Mouse (Mus musculus) intestine, embryonic 16.5 days (tissue): ENCODE results near the gene Hist3h2ba. TPM values are rescaled to one million over a fixed set of nuclear protein-coding genes. Genes with fewer than 3 reads are reported as not detected.

Source experiments
- ATAC-seq: fragments of 200-750 bp; cut with Nextera tagmentation; 2 replicates; pipeline ENCODE4 v1.8.0; 2017; ENCODE audit warnings: moderate TSS enrichment, moderate library complexity
- H3K27ac ChIP-seq: fragments of 300-500 bp; sonication (generic); 2 replicates; pipeline ENCODE4 v1.5.1; 2014; ENCODE audit warnings: mild to moderate bottlenecking, low read length
- H3K27me3 ChIP-seq: fragments of 300-500 bp; sonication (generic); replicated peaks from 2 replicates; pipeline ENCODE4 v1.6.1; 2014; ENCODE audit warnings: low read length, control low read depth, mixed read lengths; ENCODE audit not compliant: control insufficient read depth, insufficient read depth
- H3K36me3 ChIP-seq: fragments of 300-500 bp; sonication (generic); 2 replicates; pipeline ENCODE4 v1.6.1; 2014; ENCODE audit warnings: low read length, control low read depth; ENCODE audit not compliant: control insufficient read depth, insufficient read depth
- H3K4me1 ChIP-seq: fragments of 300-500 bp; sonication (generic); 2 replicates; pipeline ENCODE4 v1.6.1; 2014; ENCODE audit warnings: low read length, control low read depth, mixed read lengths; ENCODE audit not compliant: control insufficient read depth, insufficient read depth
- H3K4me2 ChIP-seq: fragments of 300-500 bp; sonication (generic); 2 replicates; pipeline ENCODE4 v1.6.1; 2014; ENCODE audit warnings: low read depth, low read length, control low read depth
- H3K4me3 ChIP-seq: fragments of 300-500 bp; sonication (generic); 2 replicates; pipeline ENCODE4 v1.5.1; 2014; ENCODE audit warnings: mild to moderate bottlenecking, low read length
- H3K9ac ChIP-seq: fragments of 300-500 bp; sonication (generic); 2 replicates; pipeline ENCODE4 v1.6.1; 2014; ENCODE audit warnings: low read depth, low read length
- H3K9me3 ChIP-seq: fragments of 300-500 bp; sonication (generic); 2 replicates; pipeline ENCODE4 v1.6.1; 2016; ENCODE audit warnings: low read length, control low read depth; ENCODE audit not compliant: control insufficient read depth
- WGBS: fragments of 180-500 bp; shearing (Covaris S2); extraction: QIAGEN DNeasy Blood & Tissue Kit; methylation state at CpG from one replicate; pipeline ENCODE4 v1.1.7; 2014; 5-methylcytosine and 5-hydroxymethylcytosine counted together
- polyA plus RNA-seq: library from polyadenylated mRNA; unstranded; fragments of >200 nt; fragmentation: Nextera tagmentation; extraction: Ambion mirVana; gene quantifications from 2 replicates; pipeline ENCODE4 v1.2.1, GENCODE M21; 2015

The Hist3h2ba gene
- polyA plus RNA-seq, 1 experiment from 2014 or later: 40.9 TPM

GRCm38 (mm10) chr11:58969027-58969426, 20.3 kb downstream of the Hist3h2ba start:
- Histone ChIP-seq H3K9me3 (no peaks in the 10 kb centered on the region), H3K27ac (no peak overlapping the region), H3K4me2 (no peak overlapping the region), H3K36me3 (no peaks in the 10 kb centered on the region), H3K9ac (no peak overlapping the region), H3K4me1 (peaks cover 15% of the 10 kb centered on the region), H3K27me3 (no peaks in the 10 kb centered on the region), H3K4me3 (no peak overlapping the region)
- WGBS: 72% methylated on average over 8 of the region's 8 CpGs
- ATAC-seq: no peak

- 48% methylated on average over 6 of the region's 6 CpGs for WGBS
- Histone ChIP-seq H3K36me3 (no peaks in the 10 kb centered on the region), H3K4me1 (peaks cover 15% of the 10 kb centered on the region), H3K4me3 (no peak overlapping the region), H3K9me3 (no peaks in the 10 kb centered on the region), H3K4me2 (no peak overlapping the region), H3K27ac (no peak overlapping the region), H3K27me3 (no peaks in the 10 kb centered on the region), H3K9ac (no peak overlapping the region)
- ATAC-seq: peak; percentile 83
Measured at GRCm38 (mm10) chr11:58969659-58970058, 20.9 kb downstream of the Hist3h2ba start.

GRCm38 (mm10) chr11:58970831-58971530, 22.3 kb downstream of the Hist3h2ba start:
- H3K4me3 ChIP-seq: no peak overlapping the region
- H3K4me1 ChIP-seq: peaks cover 7% of the 10 kb centered on the region
- no peaks in the 10 kb centered on the region for H3K27me3 ChIP-seq
- H3K4me2 ChIP-seq: no peak overlapping the region
- ATAC-seq: no peak
- H3K36me3 ChIP-seq: no peaks in the 10 kb centered on the region
- 90% methylated on average over 21 of the region's 21 CpGs for WGBS
- no peaks in the 10 kb centered on the region for H3K9me3 ChIP-seq
- H3K27ac ChIP-seq: no peak overlapping the region
- H3K9ac ChIP-seq: no peak overlapping the region

- Histone ChIP-seq H3K9me3 (no peaks in the 10 kb centered on the region), H3K9ac (no peak overlapping the region), H3K4me2 (no peak overlapping the region), H3K27ac (no peak overlapping the region), H3K4me1 (peaks cover 7% of the 10 kb centered on the region), H3K27me3 (no peaks in the 10 kb centered on the region), H3K36me3 (no peaks in the 10 kb centered on the region), H3K4me3 (no peak overlapping the region)
- no peak for ATAC-seq
- 91% methylated on average over 3 of the region's 3 CpGs for WGBS
Measured at GRCm38 (mm10) chr11:58971796-58972195, 23.1 kb downstream of the Hist3h2ba start.

- ATAC-seq: no peak
- no peaks in the 10 kb centered on the region for H3K9me3 ChIP-seq
- no peak overlapping the region for H3K9ac ChIP-seq
- 87% methylated on average over 3 of the region's 3 CpGs for WGBS
- no peak overlapping the region for H3K4me2 ChIP-seq
- peaks cover 11% of the 10 kb centered on the region for H3K4me1 ChIP-seq
- H3K4me3 ChIP-seq: no peak overlapping the region
- H3K36me3 ChIP-seq: no peaks in the 10 kb centered on the region
- H3K27me3 ChIP-seq: no peaks in the 10 kb centered on the region
- no peak overlapping the region for H3K27ac ChIP-seq
Measured at GRCm38 (mm10) chr11:58974414-58974813, 25.7 kb downstream of the Hist3h2ba start.

- peak; percentile 43; the same call in 1 of the 2 replicates for ATAC-seq
- WGBS: under 1% methylated on average over 29 of the region's 29 CpGs
- H3K4me1 ChIP-seq: peaks cover 32% of the 10 kb centered on the region
- H3K27me3 ChIP-seq: no peaks in the 10 kb centered on the region
- peak overlapping the region; percentile 93 for H3K4me2 ChIP-seq
- no peaks in the 10 kb centered on the region for H3K9me3 ChIP-seq
- peak overlapping the region; percentile 93 for H3K9ac ChIP-seq
- peak overlapping the region; percentile 98 for H3K4me3 ChIP-seq
- no peaks in the 10 kb centered on the region; the same call in 1 of the 2 replicates for H3K36me3 ChIP-seq
- H3K27ac ChIP-seq: peak overlapping the region; percentile 81
Measured at GRCm38 (mm10) chr11:58977150-58977549, 28.4 kb downstream of the Hist3h2ba start.

GRCm38 (mm10) chr11:58977607-58978026, 28.9 kb downstream of the Hist3h2ba start:
- Histone ChIP-seq H3K27me3 (no peaks in the 10 kb centered on the region), H3K27ac (peak overlapping the region; percentile 81), H3K36me3 (peaks cover 3% of the 10 kb centered on the region; the same call in 1 of the 2 replicates), H3K4me3 (peak overlapping the region; percentile 98), H3K4me1 (peaks cover 32% of the 10 kb centered on the region), H3K9me3 (no peaks in the 10 kb centered on the region), H3K4me2 (peak overlapping the region; percentile 93), H3K9ac (peak overlapping the region; percentile 93)
- WGBS: under 1% methylated on average over 21 of the region's 21 CpGs
- ATAC-seq: peak; percentile 34

- peak; percentile 75 for ATAC-seq
- peak within 1 kb of the TSS; percentile 93 for H3K9ac ChIP-seq
- H3K4me1 ChIP-seq: peaks cover 32% of the 10 kb centered on the region
- H3K36me3 ChIP-seq: peaks cover 7% of the 10 kb centered on the region; the same call in 1 of the 2 replicates
- H3K4me3 ChIP-seq: peak within 1 kb of the TSS; percentile 98
- H3K27me3 ChIP-seq: no peaks in the 10 kb centered on the region
- no peaks in the 10 kb centered on the region for H3K9me3 ChIP-seq
- peak within 1 kb of the TSS; percentile 93 for H3K4me2 ChIP-seq
- peak within 1 kb of the TSS; percentile 81 for H3K27ac ChIP-seq
- WGBS: under 1% methylated on average over 64 of the region's 64 CpGs
Measured at GRCm38 (mm10) chr11:58978027-58978705, 29.4 kb downstream of the Hist3h2ba start, which contains the start of gene Trim11. Trim11 (plus strand) TSS chr11:58978093.

GRCm38 (mm10) chr11:58978706-58979030, 29.9 kb downstream of the Hist3h2ba start:
- Histone ChIP-seq H3K4me3 (peak overlapping the region; percentile 98), H3K27me3 (no peaks in the 10 kb centered on the region), H3K4me2 (peak overlapping the region; percentile 93), H3K9me3 (no peaks in the 10 kb centered on the region), H3K36me3 (peaks cover 7% of the 10 kb centered on the region; the same call in 1 of the 2 replicates), H3K9ac (peak overlapping the region; percentile 93), H3K4me1 (peaks cover 32% of the 10 kb centered on the region), H3K27ac (peak overlapping the region; percentile 81; the same call in 1 of the 2 replicates)
- no peak for ATAC-seq
- 2% methylated on average over 5 of the region's 5 CpGs for WGBS
